Mouse (Mus musculus) adrenal gland, adult 8-10 months (tissue): ENCODE results near the gene Gm37240. TPM values are rescaled to one million over a fixed set of nuclear protein-coding genes. Genes with fewer than 3 reads are reported as not detected.
"Not testable (repeated sequence)": the region's sequence is repeated elsewhere in the genome, so short reads cannot be mapped to it uniquely, and the experiment has no call there.

ENCODE experiments used
- DNase-seq: peaks from one replicate; pipeline ENCODE4 v3.0.0; 2022
- total RNA-seq, 4 experiments: library from RNA; stranded (reverse); gene quantifications; 2 replicates each; pipeline ENCODE4 v1.2.4; 2022

Gene Gm37240
- 1 to 10 TPM; 5.4 to 9.8 (median 7.2) TPM for total RNA-seq

GRCm38 (mm10) chr3:85887239-85887827 is at the start of gene Gm37240, which contains the start of gene Glt28d2:
Gm37240 (minus strand) TSS chr3:85887518.
Glt28d2 (minus strand) TSS chr3:85887516.
- peak; percentile 79 for DNase-seq

- DNase-seq: no peak
Observed at GRCm38 (mm10) chr3:85933586-85933985, 46.3 kb upstream of the Gm37240 start.

GRCm38 (mm10) chr3:85931859-85932258 is 44.5 kb upstream of the Gm37240 start:
- DNase-seq: no peak

GRCm38 (mm10) chr3:85930671-85931255 is 43.4 kb upstream of the Gm37240 start:
- no peak for DNase-seq

- peak; percentile 19 for DNase-seq
Observed at GRCm38 (mm10) chr3:85929711-85930110, 42.4 kb upstream of the Gm37240 start.

GRCm38 (mm10) chr3:85928140-85928611 is 40.9 kb upstream of the Gm37240 start:
- DNase-seq: no peak

GRCm38 (mm10) chr3:85927296-85927695 is 40.0 kb upstream of the Gm37240 start:
- DNase-seq: no peak

- DNase-seq: peak; percentile 44
Observed at GRCm38 (mm10) chr3:85923954-85924945, 36.9 kb upstream of the Gm37240 start.

- DNase-seq: no peak
Observed at GRCm38 (mm10) chr3:85923343-85923742, 36.0 kb upstream of the Gm37240 start.

GRCm38 (mm10) chr3:85922331-85922730 is 35.0 kb upstream of the Gm37240 start:
- DNase-seq: peak; percentile 85

- not testable (repeated sequence) for DNase-seq
Observed at GRCm38 (mm10) chr3:85920671-85921070, 33.4 kb upstream of the Gm37240 start.

- DNase-seq: no peak
Observed at GRCm38 (mm10) chr3:85917600-85917999, 30.3 kb upstream of the Gm37240 start.

- no peak for DNase-seq
Observed at GRCm38 (mm10) chr3:85914806-85915205, 27.5 kb upstream of the Gm37240 start.

- DNase-seq: no peak
Observed at GRCm38 (mm10) chr3:85907136-85907535, 19.8 kb upstream of the Gm37240 start.

GRCm38 (mm10) chr3:85904371-85904770 is 17.1 kb upstream of the Gm37240 start:
- no peak for DNase-seq

GRCm38 (mm10) chr3:85895020-85895419 is 7.7 kb upstream of the Gm37240 start:
- no peak for DNase-seq

- no peak for DNase-seq
Observed at GRCm38 (mm10) chr3:85891571-85891970, 4.3 kb upstream of the Gm37240 start.

GRCm38 (mm10) chr3:85888221-85888671 is 928 bp upstream of the Gm37240 start:
- peak; percentile 8 for DNase-seq

GRCm38 (mm10) chr3:85886636-85887238 is 581 bp downstream of the Gm37240 start:
- DNase-seq: peak; percentile 24

- no peak for DNase-seq
Observed at GRCm38 (mm10) chr3:85885906-85886305, 1.4 kb downstream of the Gm37240 start.

GRCm38 (mm10) chr3:85880687-85881086 is 6.6 kb downstream of the Gm37240 start:
- DNase-seq: peak; percentile 62

- no peak for DNase-seq
Observed at GRCm38 (mm10) chr3:85880068-85880467, 7.2 kb downstream of the Gm37240 start.
